Mouse (Mus musculus): ENCODE measurements at regions not wholly inside any gene's neighbourhood (a gene's known extent, or its start where the extent isn't known, plus 50 kb on each side); places are given as distances from the start of the nearest gene placed in this dataset.
A peak's percentile ranks its signal among the peaks of the same experiment; 100 is the strongest.
"Not testable (repeated sequence)": the region's sequence is repeated elsewhere in the genome, so short reads cannot be mapped to it uniquely, and the experiment has no call there.

DNA sequence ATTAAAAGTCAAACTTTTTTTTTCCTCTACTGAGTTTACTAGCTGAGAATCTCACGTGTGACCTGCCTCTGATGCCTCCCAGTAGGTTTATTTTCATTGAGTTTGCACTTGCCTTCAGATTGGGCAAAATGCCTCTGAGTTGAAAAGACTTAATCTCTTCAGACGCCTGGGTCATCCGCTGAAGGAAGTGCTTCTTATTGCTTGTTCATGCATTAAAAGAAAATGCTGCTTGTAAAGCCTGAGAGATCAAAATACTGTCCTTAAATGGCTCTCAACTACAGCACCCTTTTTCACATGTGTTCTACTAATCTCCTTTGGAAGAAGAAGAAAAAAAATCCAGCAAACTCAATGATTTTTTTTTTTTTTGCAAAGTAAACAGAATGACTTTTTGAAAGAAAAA lies 351.5 kb downstream of the Kcnh5 start:
- DNase-seq (ENCODE audit: low spot score), result no peak

DNA sequence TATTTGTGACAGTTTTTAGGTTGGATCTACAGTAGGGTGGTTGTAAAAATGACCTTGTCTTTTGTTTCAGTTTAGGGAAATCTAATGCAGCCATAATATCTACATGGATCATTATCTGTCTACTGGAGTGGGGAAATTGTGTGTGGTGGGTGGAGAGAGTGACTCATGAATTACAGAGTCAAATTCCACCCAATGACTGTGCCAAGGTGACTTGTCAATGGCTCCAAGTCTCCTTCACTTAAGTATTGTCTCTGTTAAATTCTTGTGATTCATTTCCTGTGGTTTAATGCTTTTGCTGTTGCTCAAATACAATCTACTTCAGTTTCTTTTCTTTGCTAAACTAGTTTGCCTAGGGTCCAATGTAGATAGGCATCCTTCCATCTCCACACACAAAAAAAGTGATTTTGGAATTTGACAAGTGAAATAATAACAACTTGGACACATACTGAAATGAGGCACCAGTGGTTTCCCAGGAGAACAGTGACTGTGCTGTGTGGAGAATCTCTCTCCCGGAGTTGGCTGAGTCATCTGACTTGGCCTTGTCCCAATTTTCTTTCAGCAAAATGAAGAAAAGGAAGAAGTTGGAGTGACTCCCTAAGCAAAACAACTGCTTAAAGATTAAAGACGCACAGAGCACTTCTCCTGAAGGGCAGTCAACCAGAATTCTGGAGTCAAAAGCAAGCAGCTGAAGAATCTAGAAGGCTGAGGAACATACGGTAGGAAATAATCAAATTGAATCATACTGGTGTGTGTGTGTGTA lies 352.2 kb downstream of the Kcnh5 start:
- peak; percentile 19 for DNase-seq (ENCODE audit: low spot score)

DNA sequence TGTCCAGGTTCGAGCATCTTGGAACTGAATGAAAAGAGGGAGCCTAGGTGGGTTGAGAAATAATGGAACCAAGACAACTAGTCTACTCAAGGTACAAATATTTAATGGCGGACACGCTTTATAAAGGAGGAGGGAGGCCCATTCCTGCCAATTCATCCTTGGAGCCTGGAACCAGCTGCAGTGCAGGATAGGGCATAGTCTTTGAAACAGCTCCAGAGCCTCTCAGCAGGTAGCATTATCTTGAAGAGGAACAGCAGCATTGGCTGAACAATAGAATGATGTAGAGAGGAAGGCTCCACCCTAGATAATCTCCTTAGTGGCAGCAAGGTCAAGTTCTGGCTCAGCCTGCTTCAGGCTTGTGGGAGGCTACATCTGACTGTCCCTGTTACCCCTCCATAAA lies 361.0 kb downstream of the Kcnh5 start:
- DNase-seq (ENCODE audit: low spot score), result not testable (repeated sequence)

DNA sequence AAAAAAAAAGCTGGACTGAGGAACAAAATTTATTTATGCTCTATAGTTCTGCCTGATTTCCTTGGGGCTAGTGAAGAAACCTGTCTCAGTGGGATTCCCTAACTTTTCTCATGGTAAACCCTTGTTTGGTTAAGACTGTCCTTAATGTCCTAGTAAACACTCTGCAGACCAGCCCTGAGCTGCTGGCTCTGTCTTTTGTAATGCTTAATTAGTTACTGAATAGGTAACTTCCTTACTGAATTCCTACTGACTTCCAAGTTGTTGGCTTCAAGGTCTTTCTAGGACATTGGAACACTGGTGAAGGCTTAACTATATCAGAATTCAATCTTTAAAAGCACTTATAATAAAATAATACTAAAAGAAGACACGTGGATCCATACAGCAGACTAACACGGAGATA lies 368.6 kb downstream of the Kcnh5 start:
- not testable (repeated sequence) for DNase-seq (ENCODE audit: low spot score)

DNA sequence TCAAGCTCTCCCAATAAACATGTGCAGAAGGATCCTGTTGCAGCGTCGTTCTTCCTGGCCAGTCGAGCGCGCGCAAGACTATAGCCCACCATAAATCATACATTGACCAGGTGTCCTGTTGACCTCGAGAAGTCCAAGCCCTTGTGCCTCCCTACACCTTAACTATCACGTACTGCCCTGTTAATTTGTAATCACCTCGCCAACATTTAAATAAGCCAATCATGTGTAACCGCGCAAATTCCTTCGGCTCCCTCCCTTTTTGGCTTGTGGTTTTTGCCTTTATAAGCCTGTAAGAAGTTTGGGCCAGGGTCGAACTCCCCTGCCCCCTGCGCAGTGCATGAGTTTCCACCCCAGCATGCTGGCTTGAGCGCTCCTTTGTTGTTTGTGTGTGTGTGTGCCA lies 369.2 kb downstream of the Kcnh5 start:
- DNase-seq (ENCODE audit: low spot score), result not testable (repeated sequence)

DNA sequence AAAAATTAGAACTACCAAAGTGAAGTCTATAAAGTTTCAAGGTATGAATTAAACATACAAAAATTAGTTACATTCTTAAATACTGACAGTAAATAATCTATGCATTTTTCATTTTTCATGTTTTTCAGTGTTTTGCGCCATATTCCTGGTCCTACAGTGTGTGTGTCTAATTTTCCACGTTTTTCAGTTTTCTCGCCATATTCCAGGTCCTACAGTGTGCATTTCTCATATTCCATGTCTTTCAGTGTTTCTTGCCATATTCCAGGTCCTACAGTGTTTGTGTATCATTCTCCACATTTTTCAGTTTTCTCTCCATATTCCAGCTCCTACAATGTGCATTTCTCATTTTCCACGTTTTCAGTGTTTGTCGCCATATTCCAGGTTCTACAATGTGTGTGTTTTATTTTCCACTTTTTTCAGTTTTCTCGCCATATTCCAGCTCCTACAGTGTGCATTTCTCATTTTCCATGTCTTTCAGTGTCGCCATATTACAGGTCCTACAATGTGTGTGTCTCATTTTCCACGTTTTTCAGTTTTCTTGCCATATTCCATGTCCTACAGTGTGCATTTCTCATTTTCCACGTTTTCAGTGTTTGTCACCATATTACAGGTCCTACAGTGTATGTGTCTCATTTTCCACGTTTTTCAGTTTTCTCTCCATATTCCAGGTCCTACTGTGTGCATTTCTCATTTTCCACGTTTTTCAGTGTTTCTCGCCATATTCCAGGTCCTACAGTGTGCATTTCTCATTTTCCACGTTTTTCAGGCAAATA lies 373.2 kb downstream of the Kcnh5 start:
- DNase-seq (ENCODE audit: low spot score), result no peak

DNA sequence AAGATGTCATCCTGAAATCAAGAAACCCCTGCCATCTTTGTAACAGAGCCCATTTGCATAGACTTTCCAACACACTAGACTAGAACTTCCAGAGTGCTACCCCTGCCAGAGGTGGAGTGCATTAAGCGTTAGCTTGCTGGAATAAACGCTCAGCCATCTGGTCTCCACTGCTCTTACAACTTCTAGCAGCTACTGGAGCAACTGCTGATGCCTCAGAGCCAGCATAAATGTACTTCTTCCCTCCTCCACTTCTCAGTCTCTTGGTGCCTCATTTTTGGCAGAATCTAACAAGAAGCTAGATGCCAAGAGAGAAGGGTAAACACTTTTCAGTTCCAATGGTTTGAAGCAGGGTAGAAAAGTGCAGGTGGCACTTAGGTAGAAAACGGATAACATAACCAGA lies 385.1 kb downstream of the Kcnh5 start:
- DNase-seq (ENCODE audit: low spot score), result peak; percentile 12

DNA sequence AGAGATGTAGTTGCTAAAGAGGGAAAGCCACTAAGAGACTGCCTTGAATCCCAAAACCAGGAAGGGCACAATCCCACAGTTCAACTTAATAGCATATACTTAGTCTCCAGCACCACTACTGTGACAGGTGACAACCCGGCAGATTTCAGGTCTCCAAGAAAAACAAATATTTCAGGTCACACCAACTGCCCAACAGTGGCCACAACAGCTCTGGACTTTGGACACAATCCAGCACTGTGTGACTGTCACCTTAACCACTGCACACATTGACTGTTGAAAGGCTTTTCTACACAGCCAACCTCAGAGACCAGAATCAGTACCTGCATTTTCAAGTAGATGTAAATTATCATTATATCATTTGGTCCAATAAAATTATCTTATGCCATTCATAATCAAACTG lies 414.8 kb downstream of the Kcnh5 start:
- DNase-seq (ENCODE audit: low spot score), result no peak

DNA sequence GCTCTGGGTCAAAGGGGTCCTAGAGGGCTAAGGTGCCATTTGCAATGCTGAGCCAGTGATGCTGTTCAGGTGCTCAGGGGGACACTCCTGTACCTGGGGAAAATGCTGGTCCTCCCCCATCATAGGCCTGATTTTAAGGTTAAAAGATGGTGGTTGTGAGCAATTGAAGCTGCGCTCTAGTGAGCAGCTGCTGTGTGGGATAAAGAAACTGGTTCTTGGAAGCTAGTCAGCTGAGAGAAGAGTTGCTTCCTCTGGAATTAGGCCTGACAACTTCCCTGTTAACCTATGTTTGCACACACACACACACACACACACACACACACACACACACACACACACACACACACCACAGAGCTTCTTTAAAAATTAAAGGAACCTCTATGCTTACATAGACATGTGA lies 428.9 kb upstream of the Gm11042 start:
- DNase-seq (ENCODE audit: low spot score), result peak; percentile 3

DNA sequence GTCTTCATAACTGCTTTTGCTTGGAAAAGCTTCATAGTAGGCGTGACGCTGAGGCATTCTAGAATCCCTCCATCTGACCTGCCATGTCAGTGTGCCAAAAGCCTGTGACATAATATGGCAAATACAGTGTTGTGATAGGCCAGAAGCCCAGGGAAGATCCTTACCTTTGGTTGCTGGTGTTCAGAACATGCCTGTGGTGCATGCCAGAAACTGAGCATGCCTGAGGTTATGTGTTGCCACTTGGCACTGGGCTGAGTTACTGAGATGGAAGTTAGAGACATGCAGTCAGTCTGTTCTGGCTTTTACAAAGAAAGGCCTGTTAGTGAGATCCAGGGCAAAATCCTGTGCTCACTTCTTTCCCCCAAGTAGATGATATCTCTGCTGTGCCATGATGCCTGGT lies 412.7 kb upstream of the Gm11042 start:
- no peak for DNase-seq (ENCODE audit: low spot score)

DNA sequence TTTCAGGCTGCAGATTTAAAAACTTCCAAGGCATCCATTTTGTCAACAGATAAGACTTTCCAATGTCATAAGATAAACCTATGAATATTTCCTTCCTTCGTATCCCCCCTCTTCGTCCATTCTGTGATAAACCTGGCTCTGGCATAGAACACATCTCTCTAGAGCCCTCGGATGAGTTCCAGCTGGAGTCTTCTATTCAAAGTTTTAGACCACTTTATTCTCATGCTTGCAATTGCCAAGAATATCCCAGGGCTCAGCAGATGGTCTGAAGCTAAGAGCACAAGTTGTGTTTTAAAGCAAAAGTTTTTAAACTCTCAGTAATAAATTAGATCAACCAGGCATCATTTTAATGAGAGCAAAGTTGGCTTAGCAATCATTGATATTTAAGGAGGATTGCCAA lies 363.0 kb upstream of the Gm11042 start:
- DNase-seq (ENCODE audit: low spot score), result no peak

DNA sequence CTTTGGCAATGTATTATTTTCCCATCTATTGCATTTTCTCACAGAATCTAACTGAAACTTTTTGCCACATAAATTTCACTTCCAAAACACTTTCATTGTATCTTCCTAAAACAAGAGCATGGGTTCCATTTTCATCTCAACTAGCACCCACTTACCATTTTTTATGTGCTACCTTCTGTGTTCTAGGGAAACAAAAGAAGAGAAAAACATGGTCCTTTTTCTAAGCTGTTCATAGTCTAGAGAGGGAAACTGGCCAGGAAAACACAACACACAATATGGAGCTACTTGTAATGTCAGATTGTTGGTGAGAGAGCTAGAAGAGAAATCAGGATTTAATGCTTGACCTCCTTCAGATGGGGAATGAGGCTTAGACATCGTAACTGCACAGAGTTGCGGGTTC lies 361.6 kb upstream of the Gm11042 start:
- DNase-seq (ENCODE audit: low spot score), result no peak

DNA sequence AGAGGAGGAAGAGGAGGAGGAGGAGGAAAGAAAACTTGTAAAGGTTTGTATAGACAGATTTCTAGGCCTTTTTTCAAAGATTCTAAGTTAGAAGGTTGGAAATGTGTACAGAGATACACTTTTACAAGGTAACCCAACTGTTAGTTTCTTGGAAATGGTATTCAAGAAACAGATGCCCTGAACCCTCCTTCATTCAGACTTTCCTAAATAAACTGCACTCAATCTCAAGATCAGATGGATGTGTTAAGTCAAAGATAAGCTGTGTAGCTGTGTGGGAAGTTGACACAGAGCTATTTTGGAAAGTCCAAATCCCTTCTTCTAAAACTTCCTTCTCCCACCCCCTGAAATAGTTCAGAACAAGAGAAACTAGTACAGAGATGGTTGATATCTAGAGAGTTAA lies 342.2 kb upstream of the Gm11042 start:
- DNase-seq (ENCODE audit: low spot score), result no peak

DNA sequence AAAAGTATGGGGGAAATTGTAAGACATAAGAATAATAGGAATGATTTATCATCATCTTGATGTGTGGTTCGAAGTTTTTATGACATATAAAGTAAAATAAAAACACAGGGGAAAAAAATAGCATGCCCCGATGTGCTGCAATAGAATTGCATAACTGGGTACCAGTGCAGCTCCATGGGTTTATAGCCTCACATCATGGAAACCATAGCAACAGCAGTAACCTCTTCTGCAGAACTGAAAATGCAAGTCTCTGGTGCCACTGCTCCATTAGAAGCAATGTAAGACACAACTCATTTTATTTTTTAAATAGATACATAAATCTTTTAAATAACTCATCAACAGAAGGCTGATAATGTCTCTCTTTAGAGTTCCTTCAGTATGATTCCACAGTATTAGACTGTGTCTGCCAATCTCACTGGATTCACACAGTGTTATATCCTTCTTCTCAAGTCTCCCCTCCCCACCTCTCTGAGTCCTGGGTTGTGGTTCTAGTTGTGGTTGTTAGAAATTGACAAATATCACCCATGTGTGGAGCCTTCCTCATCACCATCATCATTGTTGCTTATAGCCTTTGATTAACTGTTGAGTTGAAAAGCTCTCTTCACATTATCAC lies 340.9 kb upstream of the Gm11042 start:
- DNase-seq (ENCODE audit: low spot score), result peak; percentile 7

DNA sequence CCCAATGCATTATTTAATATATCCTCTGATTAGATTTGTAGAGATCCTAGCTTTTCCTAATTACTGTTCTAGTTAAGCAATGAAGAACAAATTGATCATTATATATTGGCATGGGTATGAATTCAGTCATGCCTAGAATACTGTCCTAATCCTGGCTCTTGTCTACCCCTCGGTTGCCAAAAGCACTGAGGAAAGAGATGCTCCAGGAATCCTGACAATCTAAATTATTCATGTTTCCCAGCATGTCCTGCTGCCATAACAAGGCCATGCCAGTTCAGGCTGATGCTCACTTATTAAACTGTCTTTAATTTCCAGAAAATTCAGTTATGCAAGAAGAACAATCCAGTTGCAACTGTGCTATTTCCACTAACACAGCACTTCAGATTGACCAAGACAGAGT lies 335.1 kb upstream of the Gm11042 start:
- DNase-seq (ENCODE audit: low spot score), result no peak

DNA sequence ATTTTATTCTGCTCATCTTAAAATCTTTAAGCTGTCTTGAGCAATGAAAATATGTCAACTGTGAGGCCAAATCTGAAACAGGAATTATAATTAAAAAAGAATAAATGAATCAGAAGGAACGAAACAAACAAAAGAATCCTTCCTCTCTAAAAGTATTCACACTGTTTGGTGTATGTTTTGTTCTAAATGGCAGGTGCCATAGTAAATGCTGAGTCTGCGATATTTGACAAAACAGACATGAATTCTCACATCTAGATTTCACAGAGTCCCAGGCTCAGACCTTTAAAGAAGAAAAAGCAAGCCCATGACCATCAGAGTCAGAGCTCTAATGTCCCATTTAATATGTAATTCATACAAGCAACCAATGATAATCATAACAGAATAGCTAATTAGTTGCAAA lies 316.6 kb upstream of the Gm11042 start:
- DNase-seq (ENCODE audit: low spot score), result no peak

DNA sequence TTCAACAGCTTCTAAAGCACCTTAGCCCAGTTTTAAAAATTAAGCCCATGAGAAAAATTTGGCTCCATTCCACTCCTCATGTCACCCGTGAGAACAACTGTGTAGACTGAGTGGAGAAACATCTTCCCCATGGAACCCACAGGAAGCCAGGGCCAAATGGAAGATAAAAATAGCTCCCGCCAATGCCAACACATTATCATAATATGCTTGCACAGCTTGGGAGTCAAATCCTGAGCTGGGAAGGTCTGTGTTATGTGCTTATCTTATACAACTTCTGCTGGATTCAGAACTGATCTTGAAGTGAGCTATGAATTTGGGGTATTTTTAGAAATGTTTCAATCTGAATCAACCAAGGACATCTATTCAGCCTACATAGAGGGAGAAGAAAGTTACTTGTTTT lies 279.0 kb upstream of the Gm11042 start:
- DNase-seq (ENCODE audit: low spot score), result peak; percentile 10

DNA sequence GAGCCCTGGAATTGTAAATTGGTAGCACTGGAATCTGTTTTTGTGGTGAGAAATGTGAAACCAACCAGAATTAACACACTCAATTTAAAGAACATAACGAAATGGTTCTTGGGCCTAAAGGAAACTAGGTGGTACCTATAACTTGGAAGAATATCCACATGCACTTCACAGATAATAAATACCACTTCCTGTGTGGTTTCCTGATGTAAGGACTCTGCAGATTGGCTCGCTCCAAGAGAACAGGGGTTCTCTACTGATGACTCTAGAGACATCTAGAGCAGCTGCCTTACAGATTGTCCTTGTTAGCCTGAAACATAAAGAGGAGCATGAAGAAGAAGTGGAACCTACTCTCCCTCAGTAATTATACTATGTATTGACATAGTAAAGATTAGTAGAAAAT lies 238.4 kb upstream of the Gm11042 start:
- no peak for DNase-seq (ENCODE audit: low spot score)

DNA sequence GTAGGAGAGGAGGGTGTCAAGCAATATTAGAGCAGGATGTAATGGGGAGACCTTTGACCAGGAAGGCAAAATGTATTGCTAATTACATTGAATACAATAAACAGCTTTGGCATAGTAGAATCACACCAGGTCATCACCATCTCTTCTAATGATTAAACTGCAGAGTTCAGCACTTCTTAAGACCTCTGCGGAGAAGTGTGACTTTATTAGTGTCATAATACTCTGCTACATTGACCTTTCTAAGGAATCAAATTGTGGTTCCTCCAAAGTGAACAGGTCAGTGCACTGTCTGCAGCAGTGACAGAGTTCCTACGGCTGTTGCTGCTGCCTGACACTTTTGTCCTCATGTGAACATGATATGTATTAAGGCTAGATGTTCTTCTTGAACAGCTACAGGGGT lies 228.0 kb upstream of the Gm11042 start:
- DNase-seq (ENCODE audit: low spot score), result no peak

DNA sequence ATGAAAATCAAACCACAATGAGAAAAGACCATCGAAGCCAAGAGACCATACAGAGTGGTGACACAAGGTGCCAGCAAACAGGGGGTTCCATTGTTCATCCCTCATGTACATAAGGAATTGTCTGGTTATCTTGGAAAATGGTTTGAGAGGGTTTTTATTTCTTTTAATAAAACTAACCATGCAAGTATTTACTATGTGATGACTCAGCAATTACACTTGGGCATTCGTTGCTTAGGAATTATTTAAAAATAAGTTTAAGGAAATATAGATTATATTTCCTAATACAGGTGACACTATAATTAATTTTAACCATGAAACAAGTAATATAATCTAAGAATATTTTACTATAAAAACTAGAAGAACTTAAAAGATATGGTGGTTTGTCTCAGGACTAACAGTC lies 218.7 kb upstream of the Gm11042 start:
- DNase-seq (ENCODE audit: low spot score), result no peak

DNA sequence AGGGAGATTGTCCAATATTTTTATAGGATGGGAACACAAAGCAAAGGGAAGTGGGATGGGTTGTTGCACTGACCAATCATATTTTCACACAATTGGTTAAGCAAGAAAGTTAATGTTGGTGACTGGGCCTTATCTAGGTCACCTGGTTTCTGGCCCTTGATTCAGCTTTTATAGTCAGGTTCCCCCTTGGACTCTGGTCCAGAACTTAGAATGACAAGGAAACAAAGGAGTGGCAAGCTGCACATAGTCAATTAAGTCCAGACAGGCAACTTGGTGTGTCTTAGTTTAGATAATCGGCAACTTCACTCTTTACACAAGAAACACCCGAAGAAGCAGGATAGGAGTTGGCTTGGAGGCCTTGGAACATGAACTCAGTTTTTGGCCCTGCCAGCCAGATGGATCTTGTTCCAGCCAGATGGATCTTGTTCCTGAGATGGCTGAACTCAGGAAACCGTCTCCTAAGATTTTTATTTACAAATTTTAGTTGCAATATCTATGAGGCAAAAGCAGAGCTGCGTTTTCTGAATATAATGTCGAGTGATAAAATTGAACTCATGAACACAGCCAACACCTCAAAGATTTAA lies 212.9 kb upstream of the Gm11042 start:
- DNase-seq (ENCODE audit: low spot score), result no peak

DNA sequence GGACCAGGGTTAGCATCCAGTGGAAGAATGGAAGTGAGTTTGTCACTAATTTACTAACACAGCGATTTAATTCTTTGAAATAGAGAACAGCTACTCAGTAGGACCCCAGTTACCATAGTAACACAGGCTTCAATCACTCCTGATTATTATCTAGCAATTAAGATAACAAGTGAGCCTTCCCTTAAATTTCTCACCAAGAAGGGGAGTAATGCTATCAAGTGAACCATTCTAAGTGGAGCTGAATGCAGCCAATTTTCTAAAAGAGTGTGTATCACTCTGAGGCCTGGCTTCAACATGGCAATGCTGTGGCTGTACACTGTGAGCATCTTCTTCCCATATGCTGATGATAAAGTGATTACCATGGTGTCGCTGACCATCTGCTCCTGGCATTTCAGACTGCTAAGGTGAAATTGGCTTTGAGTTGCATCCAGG lies 211.0 kb upstream of the Gm11042 start:
- DNase-seq (ENCODE audit: low spot score), result no peak

DNA sequence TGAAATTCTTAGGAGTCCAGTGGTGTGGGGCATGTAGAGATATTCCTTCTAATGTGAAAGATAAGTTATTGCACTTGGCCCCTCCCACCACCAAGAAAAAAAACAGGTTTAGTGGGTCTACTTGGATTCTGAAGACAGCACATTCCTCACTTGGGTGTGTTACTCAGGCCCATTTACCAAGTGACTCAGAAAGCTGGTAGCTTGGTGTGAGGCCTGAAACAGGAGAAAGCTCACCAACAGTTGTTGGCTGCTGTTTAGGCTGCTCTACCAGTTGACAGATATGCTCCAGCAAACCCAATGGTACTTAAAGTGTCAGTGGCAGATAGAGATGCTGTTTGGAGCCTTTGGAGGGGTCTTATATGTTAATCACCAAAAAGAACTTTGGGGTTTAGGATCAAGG lies 207.8 kb upstream of the Gm11042 start:
- DNase-seq (ENCODE audit: low spot score), result no peak

Data from left cerebral cortex, adult 11 months (tissue).